ENCODE assay signal across 17 mouse cellular contexts in the genomic region with DNA sequence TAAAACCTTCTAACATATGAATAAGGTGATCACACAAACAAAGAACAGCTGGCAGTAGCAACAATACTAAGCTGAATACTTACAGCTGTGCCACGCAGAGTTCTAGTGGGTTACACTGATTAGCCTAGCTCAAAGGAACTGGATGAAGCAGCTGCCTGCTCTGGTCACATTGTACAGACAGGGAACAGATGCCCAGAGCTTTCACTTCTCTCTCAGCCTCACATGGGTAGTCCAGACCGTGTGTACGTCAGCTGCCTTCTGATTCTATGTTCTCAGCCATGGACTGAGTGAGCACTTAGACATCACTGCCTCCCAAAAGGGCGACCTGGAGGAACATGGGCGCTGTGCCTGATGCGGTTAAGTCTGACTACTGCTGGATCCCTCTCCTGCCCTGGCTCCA. TPM values are rescaled to one million over a fixed set of nuclear protein-coding genes. Genes with fewer than 3 reads are reported as not detected.
DNase-seq lines count a peak whose midpoint lies in the region; ATAC-seq and TF ChIP-seq lines count a peak whose summit lies in the region.
"Had no signal": no experiment of that assay in that cellular context is flagged by ENCODE, and none has a peak within 500 bp of the region (broad histone marks: within the 10 kb centered on the region; RNA-seq: fewer than 3 reads in every experiment).

No protein-coding gene starts in this region.

- H3K4me3 ChIP-seq in embryonic facial prominence, embryonic 11.5 days (ENCODE audit: low read depth, low read length), result no peak overlapping the region
- no peak overlapping the region for H3K4me3 ChIP-seq in embryonic facial prominence, embryonic 10.5 days
- no peak overlapping the region for H3K4me3 ChIP-seq in left cerebral cortex, adult 2 months
- no peak overlapping the region for H3K4me3 ChIP-seq in limb, embryonic 11.5 days (ENCODE audit: low read depth, low read length)
- no peak overlapping the region for H3K4me3 ChIP-seq in midbrain, embryonic 15.5 days
- H3K4me3 ChIP-seq: kidney, embryonic 15.5 days; limb, embryonic 15.5 days; midbrain, embryonic 12.5 days had no signal

- H3K9ac ChIP-seq in embryonic facial prominence, embryonic 11.5 days (replicated peaks; ENCODE audit: low read length), result no peak overlapping the region
- H3K9ac ChIP-seq in limb, embryonic 11.5 days (ENCODE audit: low read length), result no peak overlapping the region
- H3K9ac ChIP-seq in midbrain, embryonic 15.5 days, result no peak overlapping the region
- H3K9ac ChIP-seq: kidney, embryonic 15.5 days; limb, embryonic 15.5 days; midbrain, embryonic 12.5 days had no signal

- H3K27ac ChIP-seq in embryonic facial prominence, embryonic 11.5 days (replicated peaks; ENCODE audit: low read depth, low read length), result no peak overlapping the region
- no peak overlapping the region for H3K27ac ChIP-seq in embryonic facial prominence, embryonic 10.5 days (replicated peaks)
- peak overlapping the region; percentile 17; the same call in 1 of the 2 replicates for H3K27ac ChIP-seq in left cerebral cortex, adult 2 months
- H3K27ac ChIP-seq in limb, embryonic 11.5 days (replicated peaks; ENCODE audit: low read depth, low read length), result no peak overlapping the region
- no peak overlapping the region for H3K27ac ChIP-seq in midbrain, embryonic 15.5 days
- H3K27ac ChIP-seq: kidney, embryonic 15.5 days; limb, embryonic 15.5 days; midbrain, embryonic 12.5 days had no signal

- intact Hi-C loops in left cerebral cortex, adult 2 months (cut with DNase I), result no loop called here
- intact Hi-C loops in left cerebral cortex, postnatal 36 days (cut with DNase I), result loop anchor here (10.0 kb wide), 1 partner anchor 141 kb away; no protein-coding TSS in a partner anchor

- no peaks in the 10 kb centered on the region for H3K4me1 ChIP-seq in embryonic facial prominence, embryonic 11.5 days (ENCODE audit: control insufficient read depth, insufficient read depth, low read length)
- 0 out of 2 replicates have a peak, but pooled peaks cover 9% of the 10 kb centered on the region for H3K4me1 ChIP-seq in embryonic facial prominence, embryonic 10.5 days
- no peaks in the 10 kb centered on the region for H3K4me1 ChIP-seq in limb, embryonic 11.5 days (ENCODE audit: control insufficient read depth, insufficient read depth, low read length)
- H3K4me1 ChIP-seq in midbrain, embryonic 15.5 days, result no peaks in the 10 kb centered on the region
- H3K4me1 ChIP-seq: kidney, embryonic 15.5 days; limb, embryonic 15.5 days had no signal

- peak; percentile 19 for DNase-seq in embryonic facial prominence, embryonic 11.5 days (ENCODE audit: low spot score)
- no peak for DNase-seq in embryonic facial prominence, embryonic 10.5 days (ENCODE audit: low spot score)
- DNase-seq in left cerebral cortex, adult 2 months (ENCODE audit: extremely low spot score in 1 of 2, low spot score in 2 of 2), result no peak
- DNase-seq in left cerebral cortex, postnatal 36 days (ENCODE audit: low spot score in 2 of 2), result no peak
- DNase-seq in brain, adult 2 months (ENCODE audit: low read depth, low spot score), result peak; percentile 43
- DNase-seq in limb, embryonic 11.5 days (ENCODE audit: low spot score), result no peak
- DNase-seq in adrenal gland, adult 18-20 months (ENCODE audit: low spot score in 2 of 2), result no peak
- DNase-seq: adrenal gland, adult 8-10 months; cerebellum, postnatal 36 days had no signal

- no peaks in the 10 kb centered on the region for H3K27me3 ChIP-seq in embryonic facial prominence, embryonic 11.5 days (ENCODE audit: control insufficient read depth, insufficient read depth, low read length)
- no peaks in the 10 kb centered on the region for H3K27me3 ChIP-seq in embryonic facial prominence, embryonic 10.5 days (replicated peaks; ENCODE audit: low read depth, poor library complexity, severe bottlenecking)
- H3K27me3 ChIP-seq in limb, embryonic 11.5 days (ENCODE audit: control insufficient read depth, insufficient read depth, low read length), result no peaks in the 10 kb centered on the region
- H3K27me3 ChIP-seq in midbrain, embryonic 15.5 days (replicated peaks), result no peaks in the 10 kb centered on the region
- H3K27me3 ChIP-seq: kidney, embryonic 15.5 days; limb, embryonic 15.5 days; midbrain, embryonic 12.5 days had no signal

- no peak for TF ChIP-seq CTCF in left cerebral cortex, adult 2 months (IDR thresholded peaks at IDR 0.05)

- WGBS in embryonic facial prominence, embryonic 11.5 days, result 75% methylated on average over 6 of the region's 6 CpGs
- 84% methylated on average over 6 of the region's 6 CpGs for WGBS in embryonic facial prominence, embryonic 10.5 days
- 79% methylated on average over 6 of the region's 6 CpGs for WGBS in limb, embryonic 11.5 days
- 71% methylated on average over 6 of the region's 6 CpGs for WGBS in midbrain, embryonic 15.5 days

- no peaks in the 10 kb centered on the region for H3K36me3 ChIP-seq in embryonic facial prominence, embryonic 11.5 days (replicated peaks; ENCODE audit: control insufficient read depth, insufficient read depth, low read depth, low read length)
- no peaks in the 10 kb centered on the region for H3K36me3 ChIP-seq in embryonic facial prominence, embryonic 10.5 days (replicated peaks)
- H3K36me3 ChIP-seq in limb, embryonic 11.5 days (ENCODE audit: control insufficient read depth, insufficient read depth, low read length), result no peaks in the 10 kb centered on the region
- H3K36me3 ChIP-seq in midbrain, embryonic 15.5 days (replicated peaks), result no peaks in the 10 kb centered on the region
- H3K36me3 ChIP-seq: kidney, embryonic 15.5 days; limb, embryonic 15.5 days; midbrain, embryonic 12.5 days had no signal

- H3K9me3 ChIP-seq in embryonic facial prominence, embryonic 11.5 days (replicated peaks; ENCODE audit: control insufficient read depth, low read length), result no peaks in the 10 kb centered on the region
- H3K9me3 ChIP-seq in embryonic facial prominence, embryonic 10.5 days, result no peaks in the 10 kb centered on the region
- no peaks in the 10 kb centered on the region for H3K9me3 ChIP-seq in limb, embryonic 11.5 days (ENCODE audit: control insufficient read depth, low read length)
- no peaks in the 10 kb centered on the region for H3K9me3 ChIP-seq in midbrain, embryonic 15.5 days
- H3K9me3 ChIP-seq: kidney, embryonic 15.5 days; limb, embryonic 15.5 days; midbrain, embryonic 12.5 days had no signal

- ATAC-seq in embryonic facial prominence, embryonic 11.5 days (replicated peaks; ENCODE audit: insufficient number of reproducible peaks, low FRiP score, low TSS enrichment, low read depth), result no peak
- ATAC-seq in limb, embryonic 11.5 days (ENCODE audit: insufficient number of reproducible peaks, low FRiP score, low TSS enrichment, low read depth), result peak; percentile 79
- ATAC-seq in midbrain, embryonic 15.5 days (replicated peaks), result no peak

- no peak overlapping the region for H3K4me2 ChIP-seq in embryonic facial prominence, embryonic 11.5 days (ENCODE audit: low read depth, low read length)
- no peak overlapping the region for H3K4me2 ChIP-seq in limb, embryonic 11.5 days (ENCODE audit: low read depth, severe bottlenecking)
- no peak overlapping the region for H3K4me2 ChIP-seq in midbrain, embryonic 15.5 days
- H3K4me2 ChIP-seq: kidney, embryonic 15.5 days; limb, embryonic 15.5 days; midbrain, embryonic 12.5 days had no signal

RNA-seq across cellular contexts. Expression of a gene that starts 25.7 kb away (rescaled TPM):
- polyA plus RNA-seq in embryonic facial prominence, embryonic 11.5 days (2014; fragmentation: Nextera tagmentation; extraction: Ambion mirVana), result 0.14 TPM in 2 replicates
- polyA plus RNA-seq in embryonic facial prominence, embryonic 10.5 days (2016; fragmentation: Nextera tagmentation; extraction: Ambion mirVana), result 0.15 TPM in 1 of 2 replicates, not detected in the other
- under 1 TPM; 0.95 to 0.96 TPM for total RNA-seq in left cerebral cortex, adult 2 months (2021)
- under 1 TPM; 0.75 to 0.76 TPM for total RNA-seq in left cerebral cortex, postnatal 36 days (2021)
- polyA plus RNA-seq in limb, embryonic 11.5 days (2014; fragmentation: Nextera tagmentation; extraction: Ambion mirVana), result 0.17 and 0.51 TPM in 2 replicates
- under 1 TPM; 0.20 to 0.32 TPM for total RNA-seq in adrenal gland, adult 18-20 months (2021)
- polyA plus RNA-seq in midbrain, embryonic 15.5 days (2015; fragmentation: Nextera tagmentation; extraction: Ambion mirVana), result 0.74 and 0.87 TPM in 2 replicates
- total RNA-seq: gastrocnemius, adult 18-20 months; heart, adult 8-10 months; heart, postnatal 25 days had no signal
- polyA plus RNA-seq: small intestine, adult 2 months had no signal

Comparison
In these comparisons a context has a peak if more than half of its experiments do, and no peak if none do; other contexts are left out.
1. DNase-seq: peak in embryonic facial prominence, embryonic 11.5 days (single experiment) and brain, adult 2 months (single experiment); none in embryonic facial prominence, embryonic 10.5 days (single experiment), left cerebral cortex, adult 2 months (0 of 2), left cerebral cortex, postnatal 36 days (0 of 2), limb, embryonic 11.5 days (single experiment) and adrenal gland, adult 18-20 months (0 of 2).